Mouse (Mus musculus) c-Kit-negative CD71-positive TER-119-positive erythroid progenitor cells, embryonic 14.5 days (primary cell): ENCODE measurements around the gene Gucd1.
A peak's percentile ranks its signal among the peaks of the same experiment; 100 is the strongest.
"Not testable (repeated sequence)": the region's sequence is repeated elsewhere in the genome, so short reads cannot be mapped to it uniquely, and the experiment has no call there.

Source experiments
- DNase-seq: peaks from one replicate; pipeline ENCODE4 v3.0.0-alpha.2; 2013; ENCODE audit warnings: low read depth, low spot score

Gucd1 gene

GRCm38 (mm10) chr10:75436604-75437217 lies 81.1 kb downstream of the Gucd1 start:
- DNase-seq: peak; percentile 52

GRCm38 (mm10) chr10:75430633-75431032 lies 87.1 kb downstream of the Gucd1 start:
- DNase-seq: no peak

GRCm38 (mm10) chr10:75430147-75430537 lies 87.6 kb downstream of the Gucd1 start:
- no peak for DNase-seq

GRCm38 (mm10) chr10:75429522-75430146 lies 88.1 kb downstream of the Gucd1 start:
- DNase-seq: no peak

GRCm38 (mm10) chr10:75429004-75429380 lies 88.8 kb downstream of the Gucd1 start:
- DNase-seq: no peak

- no peak for DNase-seq
Observed at GRCm38 (mm10) chr10:75428049-75429003, 89.4 kb downstream of the Gucd1 start.

GRCm38 (mm10) chr10:75424498-75424901 lies 93.3 kb downstream of the Gucd1 start:
- DNase-seq: no peak

GRCm38 (mm10) chr10:75418747-75419146 lies 99.0 kb downstream of the Gucd1 start:
- DNase-seq: no peak

- DNase-seq: no peak
Observed at GRCm38 (mm10) chr10:75417363-75418042, 100.3 kb downstream of the Gucd1 start.

GRCm38 (mm10) chr10:75414925-75415324 lies 102.8 kb downstream of the Gucd1 start:
- DNase-seq: no peak

GRCm38 (mm10) chr10:75412114-75413103 lies 105.4 kb downstream of the Gucd1 start:
- DNase-seq: no peak

GRCm38 (mm10) chr10:75411343-75412113 lies 106.2 kb downstream of the Gucd1 start:
- DNase-seq: not testable (repeated sequence)

GRCm38 (mm10) chr10:75407741-75408140 lies 110.0 kb downstream of the Gucd1 start:
- DNase-seq: no peak

GRCm38 (mm10) chr10:75406755-75407154 lies 111.0 kb downstream of the Gucd1 start:
- no peak for DNase-seq

- no peak for DNase-seq
Observed at GRCm38 (mm10) chr10:75405916-75406315, 111.9 kb downstream of the Gucd1 start.

- DNase-seq: no peak
Observed at GRCm38 (mm10) chr10:75400958-75401357, 116.8 kb downstream of the Gucd1 start, which contains the start of gene Upb1. TSS of gene Upb1 (plus strand) at chr10:75401115.

GRCm38 (mm10) chr10:75396966-75397365 lies 120.8 kb downstream of the Gucd1 start:
- DNase-seq: no peak

- no peak for DNase-seq
Observed at GRCm38 (mm10) chr10:75394796-75395195, 123.0 kb downstream of the Gucd1 start.

- DNase-seq: no peak
Observed at GRCm38 (mm10) chr10:75390832-75391231, 126.9 kb downstream of the Gucd1 start.

GRCm38 (mm10) chr10:75390156-75390555 lies 127.6 kb downstream of the Gucd1 start:
- no peak for DNase-seq
